Mouse (Mus musculus): ENCODE measurements around the gene Gm20824. TPM values are rescaled to one million over a fixed set of nuclear protein-coding genes. Genes with fewer than 3 reads are reported as not detected.

Gene Gm20824
- not detected in 2 replicates for polyA plus RNA-seq (2012; rRNA removed; ENCODE audit: low replicate concordance)

DNA sequence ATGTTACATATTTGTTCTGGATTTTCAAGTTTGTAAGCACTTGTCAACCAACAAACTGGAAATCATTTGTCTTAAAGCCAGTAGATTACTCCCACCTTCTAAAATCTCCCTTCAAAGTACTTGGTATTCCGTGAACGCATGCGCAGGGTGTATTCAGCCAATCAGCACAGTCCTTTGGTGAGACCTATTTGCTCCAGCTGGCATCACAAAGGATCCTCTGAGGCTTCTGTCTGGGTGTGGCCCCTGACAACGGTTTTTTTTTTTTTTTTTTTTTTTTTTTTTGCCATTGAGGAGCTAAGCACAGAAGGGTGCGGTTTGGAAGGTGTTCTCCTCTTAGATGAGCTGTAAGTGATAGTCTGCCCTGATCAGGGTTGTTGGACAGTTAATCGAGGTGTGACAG, at the start of gene Gm20824:
Gene Gm20824, plus strand, starts transcription at position 301 of the 400 bp plus-strand sequence.

Other genes with a start within 250 kb of the Gm20824 start
- not detected in 2 replicates for gene Gm20825, start 186.4 kb upstream of the Gm20824 start, polyA plus RNA-seq (2012; rRNA removed; ENCODE audit: low replicate concordance)

Measured in mammary gland, adult 2 months (tissue).